Mouse (Mus musculus): Measurements from ENCODE around the gene Tmem106a. TPM values are rescaled to one million over a fixed set of nuclear protein-coding genes. Genes with fewer than 3 reads are reported as not detected.
"Not testable (repeated sequence)": the region's sequence is repeated elsewhere in the genome, so short reads cannot be mapped to it uniquely, and the experiment has no call there.

The Tmem106a gene
- polyA plus RNA-seq, 1 experiment from 2014 or later = 1.1 TPM

- Histone ChIP-seq H3K27me3 (ENCODE audit: low read depth, poor library complexity, severe bottlenecking) (no peaks in the 10 kb centered on the region), H3K4me3 (peak overlapping the region; percentile 51; the same call in 1 of the 2 replicates), H3K27ac (no peak overlapping the region), H3K36me3 (peaks cover 52% of the 10 kb centered on the region), H3K9me3 (replicated peaks) (no peaks in the 10 kb centered on the region), H3K4me1 (peaks cover 9% of the 10 kb centered on the region)
- no peak for DNase-seq (ENCODE audit: low spot score)
- WGBS = 77% methylated on average over 6 of the region's 6 CpGs
These were observed 819 bp upstream of the Tmem106a start for GRCm38 (mm10) chr11:101581081-101581764.

- WGBS = 91% methylated on average over 2 of the region's 2 CpGs
- Histone ChIP-seq H3K27me3 (ENCODE audit: low read depth, poor library complexity, severe bottlenecking) (no peaks in the 10 kb centered on the region), H3K9me3 (replicated peaks) (no peaks in the 10 kb centered on the region), H3K36me3 (peaks cover 36% of the 10 kb centered on the region), H3K4me1 (peaks cover 9% of the 10 kb centered on the region), H3K27ac (no peak overlapping the region), H3K4me3 (no peak overlapping the region)
- no peak for DNase-seq (ENCODE audit: low spot score)
These were observed 1.2 kb downstream of the Tmem106a start for GRCm38 (mm10) chr11:101583205-101583604.

GRCm38 (mm10) chr11:101585031-101585430 lies 3.0 kb downstream of the Tmem106a start:
- peaks cover 17% of the 10 kb centered on the region for H3K36me3 ChIP-seq
- not testable (repeated sequence) for H3K27ac ChIP-seq; DNase-seq (ENCODE audit: low spot score); H3K4me1 ChIP-seq; H3K27me3 ChIP-seq (ENCODE audit: low read depth, poor library complexity, severe bottlenecking); H3K4me3 ChIP-seq; H3K9me3 ChIP-seq (replicated peaks)
- 96% methylated on average over 1 of the region's 1 CpGs for WGBS

GRCm38 (mm10) chr11:101585805-101586204 lies 3.8 kb downstream of the Tmem106a start:
- Histone ChIP-seq H3K36me3 (peaks cover 10% of the 10 kb centered on the region), H3K4me1 (peaks cover 9% of the 10 kb centered on the region), H3K4me3 (no peak overlapping the region), H3K9me3 (replicated peaks) (no peaks in the 10 kb centered on the region), H3K27ac (no peak overlapping the region), H3K27me3 (ENCODE audit: low read depth, poor library complexity, severe bottlenecking) (no peaks in the 10 kb centered on the region)
- no peak for DNase-seq (ENCODE audit: low spot score)
- 84% methylated on average over 4 of the region's 4 CpGs for WGBS

- 88% methylated on average over 10 of the region's 10 CpGs for WGBS
- no peaks in the 10 kb centered on the region for H3K27me3 ChIP-seq (ENCODE audit: low read depth, poor library complexity, severe bottlenecking)
These were observed 5.6 kb downstream of the Tmem106a start for GRCm38 (mm10) chr11:101587676-101588075.

GRCm38 (mm10) chr11:101588868-101589267 lies 6.8 kb downstream of the Tmem106a start:
- 0 out of 2 replicates have a peak, but pooled peaks cover 4% of the 10 kb centered on the region for H3K36me3 ChIP-seq
- H3K4me1 ChIP-seq = peaks cover 6% of the 10 kb centered on the region
- H3K9me3 ChIP-seq (replicated peaks) = no peaks in the 10 kb centered on the region
- 90% methylated on average over 7 of the region's 7 CpGs for WGBS
- no peak overlapping the region for H3K27ac ChIP-seq
- DNase-seq (ENCODE audit: low spot score) = no peak
- H3K4me3 ChIP-seq = no peak overlapping the region
- H3K27me3 ChIP-seq (ENCODE audit: low read depth, poor library complexity, severe bottlenecking) = no peaks in the 10 kb centered on the region

More at GRCm38 (mm10) chr11:101587676-101588075, 5.6 kb downstream of the Tmem106a start:
- Histone ChIP-seq H3K27ac (no peak overlapping the region), H3K4me3 (no peak overlapping the region), H3K4me1 (no peaks in the 10 kb centered on the region), H3K9me3 (replicated peaks) (no peaks in the 10 kb centered on the region), H3K36me3 (0 out of 2 replicates have a peak, but pooled peaks cover 4% of the 10 kb centered on the region)
- no peak for DNase-seq (ENCODE audit: low spot score)

GRCm38 (mm10) chr11:101589444-101589843 lies 7.4 kb downstream of the Tmem106a start:
- 34% methylated on average over 5 of the region's 5 CpGs for WGBS
- H3K27ac ChIP-seq = no peak overlapping the region

GRCm38 (mm10) chr11:101589989-101590624 lies 8.1 kb downstream of the Tmem106a start:
- DNase-seq (ENCODE audit: low spot score) = no peak
- Histone ChIP-seq H3K36me3 (0 out of 2 replicates have a peak, but pooled peaks cover 4% of the 10 kb centered on the region), H3K27me3 (ENCODE audit: low read depth, poor library complexity, severe bottlenecking) (no peaks in the 10 kb centered on the region), H3K9me3 (replicated peaks) (no peaks in the 10 kb centered on the region), H3K4me3 (no peak overlapping the region), H3K4me1 (peaks cover 11% of the 10 kb centered on the region), H3K27ac (no peak overlapping the region)
- 79% methylated on average over 12 of the region's 12 CpGs for WGBS

More at GRCm38 (mm10) chr11:101589444-101589843, 7.4 kb downstream of the Tmem106a start:
- Histone ChIP-seq H3K36me3 (0 out of 2 replicates have a peak, but pooled peaks cover 4% of the 10 kb centered on the region), H3K4me1 (peaks cover 11% of the 10 kb centered on the region), H3K4me3 (no peak overlapping the region), H3K9me3 (replicated peaks) (no peaks in the 10 kb centered on the region), H3K27me3 (ENCODE audit: low read depth, poor library complexity, severe bottlenecking) (no peaks in the 10 kb centered on the region)
- peak; percentile 63 for DNase-seq (ENCODE audit: low spot score)

GRCm38 (mm10) chr11:101599156-101599555 lies 17.1 kb downstream of the Tmem106a start, which contains the start of gene Gm11634:
Gene Gm11634 (minus strand): TSS chr11:101599256.
- H3K36me3 ChIP-seq = no peaks in the 10 kb centered on the region
- no peak within 1 kb of the TSS for H3K4me3 ChIP-seq
- H3K27ac ChIP-seq = no peak within 1 kb of the TSS
- H3K27me3 ChIP-seq (ENCODE audit: low read depth, poor library complexity, severe bottlenecking) = no peaks in the 10 kb centered on the region
- no peak for DNase-seq (ENCODE audit: low spot score)
- WGBS = 80% methylated on average over 6 of the region's 6 CpGs
- H3K4me1 ChIP-seq = peaks cover 2% of the 10 kb centered on the region
- H3K9me3 ChIP-seq (replicated peaks) = no peaks in the 10 kb centered on the region

GRCm38 (mm10) chr11:101602491-101602890 lies 20.4 kb downstream of the Tmem106a start:
- Histone ChIP-seq H3K4me3 (no peak overlapping the region), H3K9me3 (replicated peaks) (no peaks in the 10 kb centered on the region), H3K27me3 (ENCODE audit: low read depth, poor library complexity, severe bottlenecking) (no peaks in the 10 kb centered on the region), H3K27ac (no peak overlapping the region), H3K4me1 (no peaks in the 10 kb centered on the region), H3K36me3 (no peaks in the 10 kb centered on the region)
- DNase-seq (ENCODE audit: low spot score) = peak; percentile 83
- 11% methylated on average over 3 of the region's 3 CpGs for WGBS

GRCm38 (mm10) chr11:101604116-101604515 lies 22.1 kb downstream of the Tmem106a start:
- H3K27me3 ChIP-seq (ENCODE audit: low read depth, poor library complexity, severe bottlenecking) = no peaks in the 10 kb centered on the region
- 3% methylated on average over 3 of the region's 3 CpGs for WGBS
- no peaks in the 10 kb centered on the region for H3K4me1 ChIP-seq
- no peaks in the 10 kb centered on the region for H3K36me3 ChIP-seq
- H3K9me3 ChIP-seq (replicated peaks) = no peaks in the 10 kb centered on the region
- peak overlapping the region; percentile 32 for H3K4me3 ChIP-seq
- DNase-seq (ENCODE audit: low spot score) = no peak
- H3K27ac ChIP-seq = 0 out of 2 replicates have a peak overlapping the region, but pooled peaks have one; percentile 78

- Histone ChIP-seq H3K4me3 (peak overlapping the region; percentile 32), H3K27ac (peak overlapping the region; percentile 78)
- not testable (repeated sequence) for H3K4me1 ChIP-seq; H3K27me3 ChIP-seq (ENCODE audit: low read depth, poor library complexity, severe bottlenecking); H3K9me3 ChIP-seq (replicated peaks); H3K36me3 ChIP-seq
- DNase-seq (ENCODE audit: low spot score) = peak; percentile 85
- WGBS = 1% methylated on average over 30 of the region's 30 CpGs
These were observed 22.8 kb downstream of the Tmem106a start for GRCm38 (mm10) chr11:101604531-101605453.

All from limb, embryonic 10.5 days (tissue).